Mouse (Mus musculus) embryo, embryonic 11 days (tissue): ENCODE measurements around the gene Ccnl2.
A peak's percentile ranks its signal among the peaks of the same experiment; 100 is the strongest.

Experiments
- DNase-seq: peaks from one replicate; pipeline ENCODE4 v3.0.0-alpha.2; 2015

Ccnl2 gene

GRCm38 (mm10) chr4:155790650-155791161, 21.6 kb upstream of the Ccnl2 start:
- DNase-seq = no peak

- no peak for DNase-seq
These were observed 20.9 kb upstream of the Ccnl2 start for GRCm38 (mm10) chr4:155791240-155791933.

GRCm38 (mm10) chr4:155793730-155794129, 18.6 kb upstream of the Ccnl2 start:
- no peak for DNase-seq

- no peak for DNase-seq
These were observed 10.2 kb upstream of the Ccnl2 start for GRCm38 (mm10) chr4:155802075-155802474.

GRCm38 (mm10) chr4:155802741-155803339, 9.4 kb upstream of the Ccnl2 start, which contains the start of gene Mrpl20:
TSS of gene Mrpl20 (plus strand) at chr4:155802878.
- peak; percentile 48 for DNase-seq

- DNase-seq = peak; percentile 95
These were observed 8.8 kb upstream of the Ccnl2 start for GRCm38 (mm10) chr4:155803340-155804041.

GRCm38 (mm10) chr4:155807841-155808240, 4.4 kb upstream of the Ccnl2 start:
- no peak for DNase-seq

GRCm38 (mm10) chr4:155812665-155813181, 434 bp downstream of the Ccnl2 start:
- peak; percentile 60 for DNase-seq

- no peak for DNase-seq
These were observed 5.2 kb downstream of the Ccnl2 start for GRCm38 (mm10) chr4:155817533-155817932.

- DNase-seq = no peak
These were observed 8.7 kb downstream of the Ccnl2 start for GRCm38 (mm10) chr4:155821025-155821424.

- DNase-seq = no peak
These were observed 11.2 kb downstream of the Ccnl2 start for GRCm38 (mm10) chr4:155823443-155823842.

GRCm38 (mm10) chr4:155829866-155830265, 17.6 kb downstream of the Ccnl2 start:
- no peak for DNase-seq

GRCm38 (mm10) chr4:155830596-155830995, 18.3 kb downstream of the Ccnl2 start:
- DNase-seq = no peak

- peak; percentile 98 for DNase-seq
These were observed 19.0 kb downstream of the Ccnl2 start, which contains the start of gene Aurkaip1 for GRCm38 (mm10) chr4:155831205-155831766. TSS of gene Aurkaip1 (plus strand) at chr4:155831272.

- no peak for DNase-seq
These were observed 19.5 kb downstream of the Ccnl2 start for GRCm38 (mm10) chr4:155831831-155832230.

GRCm38 (mm10) chr4:155832321-155832720, 20.0 kb downstream of the Ccnl2 start:
- DNase-seq = no peak

GRCm38 (mm10) chr4:155833234-155833633, 20.9 kb downstream of the Ccnl2 start:
- no peak for DNase-seq

- peak; percentile 85 for DNase-seq
These were observed 21.5 kb downstream of the Ccnl2 start for GRCm38 (mm10) chr4:155833836-155834235.

GRCm38 (mm10) chr4:155837404-155838010, 25.2 kb downstream of the Ccnl2 start:
- DNase-seq = no peak

- DNase-seq = no peak
These were observed 26.2 kb downstream of the Ccnl2 start for GRCm38 (mm10) chr4:155838187-155839153.

- peak; percentile 92 for DNase-seq
These were observed 27.2 kb downstream of the Ccnl2 start, which contains the start of gene Mxra8 for GRCm38 (mm10) chr4:155839483-155839910. TSS of gene Mxra8 (plus strand) at chr4:155839680.
